Mouse (Mus musculus): ENCODE results near the gene Tspan13.

Gene Tspan13

GRCm38 (mm10) chr12:35975898-35976297, 66.4 kb downstream of the Tspan13 start:
- no peak for DNase-seq (ENCODE audit: low spot score)

DNA sequence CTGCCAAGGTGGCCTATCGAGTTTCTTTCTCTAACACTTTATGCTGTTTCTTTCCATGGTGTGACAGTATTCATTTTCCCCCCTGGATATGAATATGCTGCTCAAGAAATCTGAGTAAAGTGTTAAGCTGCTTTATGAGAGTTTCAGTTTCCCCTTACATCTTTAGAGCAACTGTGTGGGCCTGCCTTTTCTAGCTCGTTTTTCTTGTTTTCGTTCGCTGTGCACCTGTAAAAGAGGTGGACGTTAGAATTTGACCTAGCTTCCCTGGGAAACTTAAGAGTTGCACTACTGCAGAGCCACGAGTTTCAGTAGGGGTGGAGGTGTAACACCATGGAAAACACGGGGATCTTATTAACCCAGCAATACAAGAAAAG, 75.5 kb downstream of the Tspan13 start:
- no peak for DNase-seq (ENCODE audit: low spot score)

- no peak for DNase-seq (ENCODE audit: low spot score)
Observed at GRCm38 (mm10) chr12:35966098-35966767, 76.1 kb downstream of the Tspan13 start.

Measured in urinary bladder, postnatal 10 days (tissue).